Mouse (Mus musculus): Measurements from ENCODE around the gene Echs1. TPM values are rescaled to one million over a fixed set of nuclear protein-coding genes. Genes with fewer than 3 reads are reported as not detected.

Echs1 gene
- polyA plus RNA-seq, 1 experiment from 2014 or later = 102 TPM

DNA sequence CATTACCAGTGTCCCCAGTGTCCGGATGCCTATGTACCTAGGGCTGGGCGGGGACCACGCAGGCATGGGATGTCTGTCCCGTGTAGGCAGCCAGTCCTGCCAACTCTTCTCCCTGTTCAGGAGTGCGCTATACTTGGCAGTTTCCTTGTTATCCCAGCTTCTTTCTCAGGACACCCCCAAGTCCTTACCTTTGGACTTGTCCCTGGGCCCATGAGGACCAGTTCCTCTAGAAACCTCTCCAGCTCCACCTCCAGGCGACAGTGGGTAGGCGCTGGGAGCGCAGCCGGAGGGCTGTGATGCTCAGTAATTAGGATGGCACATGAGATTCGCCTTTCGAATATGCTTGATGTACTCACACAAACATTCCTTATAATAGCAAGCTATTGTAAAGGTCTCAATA, 54.0 kb downstream of the Echs1 start:
- DNase-seq (ENCODE audit: low spot score) = no peak

DNA sequence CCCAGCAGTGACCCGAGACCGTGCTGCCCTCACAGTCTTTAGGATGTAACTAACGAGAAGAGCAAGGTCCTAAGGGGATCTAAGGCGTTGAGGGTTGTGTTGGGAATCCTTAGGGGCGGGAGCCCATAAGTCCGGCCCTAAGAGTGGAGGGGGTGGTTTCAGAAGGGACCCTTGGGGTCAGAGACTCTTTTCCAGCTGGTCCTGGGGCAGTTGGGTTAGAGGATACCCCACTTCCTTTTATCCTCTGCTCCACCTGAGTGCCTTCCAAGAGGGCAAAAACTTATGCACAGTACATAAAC, 54.5 kb downstream of the Echs1 start:
- no peak for DNase-seq (ENCODE audit: low spot score)

DNA sequence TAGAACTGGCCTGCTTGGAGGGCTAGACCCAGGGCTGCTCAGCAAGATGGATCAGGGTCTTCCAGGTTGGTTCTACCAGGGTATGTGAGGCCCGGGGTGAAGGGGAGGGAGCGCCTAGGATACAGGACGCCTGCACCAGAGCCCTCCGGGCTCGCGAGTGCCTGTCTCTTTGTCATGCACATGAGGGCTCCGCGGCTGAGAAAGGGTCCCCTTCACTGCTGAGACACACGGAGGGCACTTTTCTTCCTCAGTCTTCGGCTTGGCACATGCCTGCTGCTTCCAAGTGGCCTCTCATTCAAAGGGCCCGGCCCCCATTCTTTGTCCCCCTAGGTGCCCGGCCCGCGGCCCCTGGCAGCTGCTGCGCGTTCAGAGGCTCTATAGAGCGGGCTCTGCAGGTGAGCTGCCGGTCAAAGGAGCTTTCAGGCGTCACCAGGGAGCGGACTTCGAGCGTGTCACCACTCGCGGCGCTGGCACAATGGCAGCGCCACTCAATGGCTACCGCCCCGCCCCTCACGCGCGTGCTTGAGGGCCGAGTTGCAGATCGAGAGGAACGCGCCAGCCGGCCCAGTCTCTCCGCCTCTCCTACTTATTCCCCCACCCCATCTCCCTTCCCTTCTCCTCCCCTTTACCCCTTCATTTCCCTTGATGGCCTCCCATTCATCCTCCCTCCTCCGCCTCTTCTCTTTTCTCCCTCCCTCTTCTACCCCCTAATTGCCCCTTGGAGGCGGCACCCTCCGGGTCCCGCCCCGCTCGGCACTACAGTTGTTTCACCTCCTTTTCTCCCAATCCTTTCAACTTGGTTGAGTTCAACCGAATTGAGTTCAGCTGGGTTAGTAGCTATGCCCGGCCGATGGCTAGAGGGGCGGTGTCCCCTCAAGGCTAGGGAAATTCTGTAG, 55.1 kb downstream of the Echs1 start:
- DNase-seq (ENCODE audit: low spot score) = no peak

DNA sequence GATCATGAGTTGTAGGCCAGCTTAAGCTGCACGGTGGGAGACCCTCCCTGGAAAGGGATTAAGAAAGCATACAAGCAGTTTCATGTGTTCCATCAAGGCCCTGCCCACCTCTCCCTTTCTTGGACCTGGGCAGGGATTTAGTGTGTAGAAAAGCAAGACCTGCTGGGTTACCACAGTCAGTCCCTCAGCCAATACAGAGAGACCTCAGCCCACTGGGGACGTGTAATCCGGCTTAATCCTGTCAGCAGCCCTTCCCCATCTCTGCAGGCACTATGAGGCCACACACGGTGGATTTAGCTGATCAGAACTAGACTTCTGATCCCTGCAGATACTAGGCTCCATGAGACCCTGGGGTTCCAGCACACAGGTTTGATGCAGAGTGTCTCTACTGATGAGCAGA, 56.7 kb downstream of the Echs1 start:
- no peak for DNase-seq (ENCODE audit: low spot score)

DNA sequence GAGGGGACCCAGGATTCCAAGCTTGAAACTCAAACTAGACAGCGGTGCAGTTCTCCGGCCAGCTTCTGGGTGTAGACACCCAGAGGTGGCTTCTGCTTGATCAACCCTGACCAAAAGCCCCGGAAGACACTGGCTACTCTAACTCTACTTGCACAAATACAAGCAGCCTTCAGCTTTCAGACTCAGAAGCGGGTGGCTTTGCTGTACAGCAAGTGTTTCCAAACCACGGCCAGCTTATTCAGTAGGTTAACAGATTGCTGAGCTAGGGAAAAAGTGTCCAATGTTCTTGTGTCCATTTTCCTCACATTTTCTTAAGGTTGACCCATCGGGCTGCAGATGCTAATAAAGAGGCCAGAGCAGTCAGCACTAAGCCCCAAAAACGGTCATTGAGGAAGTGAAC, 57.7 kb downstream of the Echs1 start:
- DNase-seq (ENCODE audit: low spot score) = no peak

DNA sequence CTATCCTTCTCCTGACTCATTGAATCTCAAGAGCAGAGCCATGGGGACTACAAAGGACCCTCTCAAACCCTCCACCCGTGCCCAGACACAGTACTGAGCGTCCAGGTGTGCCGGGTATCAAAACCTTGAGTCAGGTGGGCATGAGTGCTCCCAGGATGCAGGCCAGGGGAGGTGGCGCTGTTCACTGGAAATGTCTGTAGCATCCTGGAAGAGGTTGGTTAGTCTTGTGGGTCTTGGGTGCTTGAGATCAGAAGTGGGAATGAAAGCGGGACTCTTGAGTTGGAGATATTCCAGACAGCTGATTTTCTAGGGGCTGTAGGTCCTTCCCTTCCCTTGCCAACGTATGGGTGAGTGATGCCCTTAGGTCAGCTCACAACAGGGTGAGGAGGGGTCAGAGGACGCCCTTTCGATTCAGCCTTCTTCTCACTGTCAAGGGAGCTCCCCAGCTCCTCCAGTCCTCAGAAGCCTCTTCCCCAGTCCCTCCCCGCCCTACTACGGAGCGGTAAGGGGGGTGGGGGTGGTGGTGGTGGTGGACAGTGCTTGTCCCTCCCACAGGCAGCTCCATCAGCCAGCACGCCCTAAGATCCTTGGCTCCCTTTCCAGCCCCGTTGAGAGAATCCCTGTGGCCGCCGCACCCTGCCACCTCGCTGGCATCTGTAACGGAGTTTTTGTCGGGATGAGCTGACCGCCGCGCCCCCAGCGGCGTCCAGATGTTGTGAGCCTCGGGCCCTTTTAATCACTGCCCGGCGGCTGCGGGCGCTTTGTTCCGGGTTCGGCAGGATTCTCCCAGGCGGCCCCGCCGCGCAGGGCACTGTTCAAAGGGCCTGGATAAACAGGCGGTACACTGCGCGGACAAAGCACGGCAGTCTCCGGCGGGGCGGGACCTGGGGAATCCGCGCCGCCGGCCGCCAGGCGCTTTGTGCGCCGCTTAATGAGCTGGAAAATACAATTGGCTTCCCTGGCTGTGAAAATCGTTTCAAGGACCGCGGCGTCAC, 58.6 kb downstream of the Echs1 start:
- no peak for DNase-seq (ENCODE audit: low spot score)

Other genes starting within 250 kb of the Echs1 start
- 0.90 and 1.0 TPM in 2 replicates for gene Kndc1, start 221.8 kb downstream of the Echs1 start, polyA plus RNA-seq (2015; fragmentation: Nextera tagmentation; extraction: Ambion mirVana)
- gene Utf1, start 172.7 kb downstream of the Echs1 start, polyA plus RNA-seq (2015; fragmentation: Nextera tagmentation; extraction: Ambion mirVana) = 8.7 and 8.9 TPM in 2 replicates
- gene 6430531B16Rik, start 137.7 kb downstream of the Echs1 start, polyA plus RNA-seq (2015; fragmentation: Nextera tagmentation; extraction: Ambion mirVana) = 0.71 and 0.90 TPM in 2 replicates
- 5.3 and 6.7 TPM in 2 replicates for gene Adam8, start 123.9 kb downstream of the Echs1 start, polyA plus RNA-seq (2015; fragmentation: Nextera tagmentation; extraction: Ambion mirVana)
- 38.9 and 40.3 TPM in 2 replicates for gene Zfp511, start 80.1 kb downstream of the Echs1 start, polyA plus RNA-seq (2015; fragmentation: Nextera tagmentation; extraction: Ambion mirVana)
- gene Tubgcp2, start 79.8 kb downstream of the Echs1 start, polyA plus RNA-seq (2015; fragmentation: Nextera tagmentation; extraction: Ambion mirVana) = 42.2 TPM in 2 replicates
- 0.21 and 0.25 TPM in 2 replicates for gene Msx3, start 67.4 kb downstream of the Echs1 start, polyA plus RNA-seq (2015; fragmentation: Nextera tagmentation; extraction: Ambion mirVana)
- gene Caly, start 33.9 kb downstream of the Echs1 start, polyA plus RNA-seq (2015; fragmentation: Nextera tagmentation; extraction: Ambion mirVana) = 0.44 and 0.52 TPM in 2 replicates
- 1.5 and 2.3 TPM in 2 replicates for gene Prap1, start 23.1 kb downstream of the Echs1 start, polyA plus RNA-seq (2015; fragmentation: Nextera tagmentation; extraction: Ambion mirVana)
- gene Fuom, start 14.0 kb downstream of the Echs1 start, polyA plus RNA-seq (2015; fragmentation: Nextera tagmentation; extraction: Ambion mirVana) = 27.8 and 28.6 TPM in 2 replicates
- 26.8 and 28.8 TPM in 2 replicates for gene Paox, start 677 bp downstream of the Echs1 start, polyA plus RNA-seq (2015; fragmentation: Nextera tagmentation; extraction: Ambion mirVana)
- 32.1 and 33.1 TPM in 2 replicates for gene Mtg1, start 21.1 kb upstream of the Echs1 start, polyA plus RNA-seq (2015; fragmentation: Nextera tagmentation; extraction: Ambion mirVana)
- gene Sprn, start 38.4 kb upstream of the Echs1 start, polyA plus RNA-seq (2015; fragmentation: Nextera tagmentation; extraction: Ambion mirVana) = 0.06 and 0.07 TPM in 2 replicates
- not detected in 2 replicates for gene Olfr522, start 48.3 kb upstream of the Echs1 start, polyA plus RNA-seq (2015; fragmentation: Nextera tagmentation; extraction: Ambion mirVana)
- gene Olfr523, start 56.7 kb upstream of the Echs1 start, polyA plus RNA-seq (2015; fragmentation: Nextera tagmentation; extraction: Ambion mirVana) = 0.08 TPM in 2 replicates
- 1.1 and 1.3 TPM in 2 replicates for gene Olfr524, start 89.5 kb upstream of the Echs1 start, polyA plus RNA-seq (2015; fragmentation: Nextera tagmentation; extraction: Ambion mirVana)
- gene Cd163l1, start 101.8 kb upstream of the Echs1 start, polyA plus RNA-seq (2015; fragmentation: Nextera tagmentation; extraction: Ambion mirVana) = 40.2 and 40.6 TPM in 2 replicates
- gene 5830411N06Rik, start 130.8 kb upstream of the Echs1 start, polyA plus RNA-seq (2015; fragmentation: Nextera tagmentation; extraction: Ambion mirVana) = 26.5 and 34.2 TPM in 2 replicates
- 0.03 and 0.08 TPM in 2 replicates for gene Olfr525, start 204.4 kb upstream of the Echs1 start, polyA plus RNA-seq (2015; fragmentation: Nextera tagmentation; extraction: Ambion mirVana)
- 0.06 TPM in 1 of 2 replicates, not detected in the other for gene Olfr527, start 217.5 kb upstream of the Echs1 start, polyA plus RNA-seq (2015; fragmentation: Nextera tagmentation; extraction: Ambion mirVana)
- not detected in 2 replicates for gene Olfr60, start 245.2 kb upstream of the Echs1 start, polyA plus RNA-seq (2015; fragmentation: Nextera tagmentation; extraction: Ambion mirVana)